Mouse (Mus musculus): ENCODE results near the gene Cmtm3.
A peak's percentile ranks its signal among the peaks of the same experiment; 100 is the strongest.
"Not testable (repeated sequence)": the region's sequence is repeated elsewhere in the genome, so short reads cannot be mapped to it uniquely, and the experiment has no call there.

Gene Cmtm3

GRCm38 (mm10) chr8:104339229-104339982 lies at the start of gene Cmtm3:
Gene Cmtm3 (plus strand): TSS chr8:104339410.
- no peak for DNase-seq

GRCm38 (mm10) chr8:104293081-104293480 lies 46.1 kb upstream of the Cmtm3 start, which contains the start of gene Cmtm2a:
Gene Cmtm2a (minus strand): TSS chr8:104293181.
- DNase-seq = not testable (repeated sequence)

- no peak for DNase-seq
Measured at GRCm38 (mm10) chr8:104294396-104294795, 44.8 kb upstream of the Cmtm3 start.

GRCm38 (mm10) chr8:104301577-104301976 lies 37.6 kb upstream of the Cmtm3 start:
- not testable (repeated sequence) for DNase-seq

- DNase-seq = not testable (repeated sequence)
Measured at GRCm38 (mm10) chr8:104302536-104302935, 36.7 kb upstream of the Cmtm3 start.

GRCm38 (mm10) chr8:104304962-104305361 lies 34.2 kb upstream of the Cmtm3 start:
- DNase-seq = no peak

- not testable (repeated sequence) for DNase-seq
Measured at GRCm38 (mm10) chr8:104308341-104308740, 30.9 kb upstream of the Cmtm3 start.

- peak; percentile 48 for DNase-seq
Measured at GRCm38 (mm10) chr8:104309441-104310155, 29.6 kb upstream of the Cmtm3 start, which contains the start of the genes Gm45711 and Cmtm1. Gene Gm45711 (minus strand): TSS chr8:104310081. Gene Cmtm1 (minus strand): TSS chr8:104310145.

GRCm38 (mm10) chr8:104312023-104312422 lies 27.2 kb upstream of the Cmtm3 start:
- DNase-seq = not testable (repeated sequence)

GRCm38 (mm10) chr8:104313311-104313710 lies 25.9 kb upstream of the Cmtm3 start:
- no peak for DNase-seq

GRCm38 (mm10) chr8:104321267-104321666 lies 17.9 kb upstream of the Cmtm3 start, which contains the start of gene Gm11020:
Gene Gm11020 (plus strand): TSS chr8:104321567.
- DNase-seq = not testable (repeated sequence)

- DNase-seq = not testable (repeated sequence)
Measured at GRCm38 (mm10) chr8:104321930-104322329, 17.3 kb upstream of the Cmtm3 start, which contains the start of gene Cmtm2b. Gene Cmtm2b (plus strand): TSS chr8:104322230.

GRCm38 (mm10) chr8:104332665-104333631 lies 6.3 kb upstream of the Cmtm3 start:
- no peak for DNase-seq

GRCm38 (mm10) chr8:104333786-104334185 lies 5.4 kb upstream of the Cmtm3 start:
- DNase-seq = no peak

GRCm38 (mm10) chr8:104334196-104334595 lies 5.0 kb upstream of the Cmtm3 start:
- DNase-seq = no peak

GRCm38 (mm10) chr8:104336806-104337205 lies 2.4 kb upstream of the Cmtm3 start:
- no peak for DNase-seq

GRCm38 (mm10) chr8:104337890-104338289 lies 1.3 kb upstream of the Cmtm3 start:
- DNase-seq = no peak

- DNase-seq = no peak
Measured at GRCm38 (mm10) chr8:104339983-104340232, 698 bp downstream of the Cmtm3 start.

GRCm38 (mm10) chr8:104340233-104341105 lies 1.3 kb downstream of the Cmtm3 start:
- DNase-seq = peak; percentile 40

GRCm38 (mm10) chr8:104341106-104341561 lies 1.9 kb downstream of the Cmtm3 start:
- DNase-seq = peak; percentile 42

- DNase-seq = no peak
Measured at GRCm38 (mm10) chr8:104341678-104342077, 2.5 kb downstream of the Cmtm3 start.

- no peak for DNase-seq
Measured at GRCm38 (mm10) chr8:104342426-104342825, 3.2 kb downstream of the Cmtm3 start.
